Mouse (Mus musculus) mature B cell (primary cell): Measurements from ENCODE around the gene Il31.
"Not testable (repeated sequence)": the region's sequence is repeated elsewhere in the genome, so short reads cannot be mapped to it uniquely, and the experiment has no call there.

Experiments
- in situ Hi-C: fragments of 300-500 bp; cut with MboI; formaldehyde crosslinking; loops from 2 replicates; pipeline ENCODE4 v1.14.3; 2019

Il31 gene

DNA sequence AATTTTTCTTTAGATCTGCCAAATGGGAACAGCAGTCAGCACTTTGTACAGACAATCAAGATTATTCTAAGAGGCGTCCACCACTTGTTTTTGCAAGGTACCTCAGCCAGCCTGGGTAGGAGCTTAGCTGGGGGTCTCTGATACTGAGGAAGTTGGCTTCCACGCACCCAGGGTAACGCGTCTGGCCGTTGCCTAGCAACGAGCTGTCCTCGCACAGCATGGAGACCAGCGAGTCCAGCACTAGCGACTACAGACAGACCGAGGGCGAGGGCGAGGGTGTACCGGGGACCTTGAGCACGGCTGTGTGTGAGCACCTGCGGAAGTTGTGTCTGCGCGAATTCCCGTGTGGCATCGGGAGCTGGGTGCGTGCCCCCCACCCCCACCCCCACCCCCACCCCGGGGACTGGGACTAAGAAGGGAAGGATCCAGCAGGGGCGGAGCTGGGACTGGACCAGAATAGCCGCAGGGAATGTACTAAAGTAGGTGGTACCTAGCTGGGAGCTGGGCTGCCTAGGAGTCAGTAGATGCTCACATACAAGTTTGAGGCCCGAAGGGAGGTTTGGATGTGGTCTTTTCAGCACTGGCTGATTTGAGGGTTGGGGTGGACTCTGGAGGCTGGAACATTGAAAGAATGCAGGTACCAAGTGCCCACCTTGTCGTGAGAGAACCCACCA, at the start of gene Il31, which contains the start of gene Lrrc43:
Gene Il31, minus strand, starts transcription at position 378 of the 674 bp plus-strand sequence.
Gene Lrrc43, plus strand, starts transcription at position 194 of the 674 bp plus-strand sequence.
- in situ Hi-C loops, result no loop called here

GRCm38 (mm10) chr5:123533801-123534200, 44.5 kb upstream of the Il31 start:
- in situ Hi-C loops, result no loop called here

DNA sequence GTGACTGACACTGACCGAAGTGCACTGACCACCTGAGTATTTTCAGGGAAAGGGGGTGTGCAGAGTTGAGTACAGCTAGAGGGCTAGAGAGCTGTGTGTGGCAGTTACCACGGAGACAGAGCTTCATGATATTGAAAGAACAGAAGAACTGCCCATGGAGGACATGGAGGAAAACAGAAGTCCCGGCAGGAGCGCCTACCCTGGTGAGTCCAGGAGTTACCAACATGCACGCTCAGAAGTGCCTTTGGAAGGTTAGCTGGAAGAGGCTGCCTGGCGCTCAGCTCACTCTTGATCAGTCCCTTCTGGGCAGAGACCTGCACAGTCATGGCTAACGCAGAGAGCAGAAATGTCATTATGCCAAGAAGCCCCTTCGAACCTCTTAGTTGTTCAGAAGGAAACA, 40.8 kb upstream of the Il31 start:
- in situ Hi-C loops, result no loop called here

- in situ Hi-C loops, result no loop called here
Observed at GRCm38 (mm10) chr5:123528641-123529040, 39.4 kb upstream of the Il31 start.

GRCm38 (mm10) chr5:123525916-123526495, 36.7 kb upstream of the Il31 start:
- in situ Hi-C loops, result no loop called here

DNA sequence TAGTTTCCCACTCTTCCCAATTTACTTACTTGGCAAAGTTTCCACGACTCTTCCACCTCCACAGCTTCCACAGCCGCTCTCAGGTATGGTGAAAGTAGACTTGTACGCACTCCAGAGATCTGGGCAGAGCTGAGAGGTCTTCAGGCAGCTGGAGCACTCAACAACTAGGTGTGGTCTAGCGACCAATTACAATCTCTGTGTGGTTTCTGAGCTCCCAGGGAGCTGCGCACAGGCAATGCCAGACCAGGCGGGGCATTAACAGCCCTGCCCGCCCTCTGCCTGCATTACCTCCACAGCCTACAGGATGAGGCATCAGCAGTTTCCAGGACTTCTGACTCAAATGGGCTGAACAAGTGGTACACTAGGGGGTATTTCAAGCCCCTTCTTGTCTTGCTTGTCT, 36.0 kb upstream of the Il31 start, which contains the start of gene Gm49027:
Gene Gm49027, minus strand, starts transcription at position 208 of the 400 bp plus-strand sequence.
- in situ Hi-C loops, result no loop called here

DNA sequence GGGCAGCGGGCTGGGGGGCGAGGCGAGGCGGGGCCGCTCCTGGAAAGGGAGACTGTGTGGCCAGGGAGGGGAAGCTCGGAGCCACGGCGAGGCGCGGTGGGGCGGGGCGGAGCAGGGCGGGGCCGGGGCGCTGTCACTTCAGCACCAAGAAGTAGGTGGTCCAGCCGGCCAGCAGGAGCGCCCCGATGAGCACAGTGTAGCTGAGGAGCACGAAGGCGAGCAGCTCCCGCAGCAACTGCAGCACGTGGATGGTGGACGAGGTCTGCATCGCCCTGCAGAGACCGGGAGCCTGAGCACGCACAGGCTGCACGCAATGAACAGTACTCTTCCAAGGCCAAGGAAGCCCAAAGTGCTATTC, 35.1 kb upstream of the Il31 start:
- in situ Hi-C loops, result no loop called here

DNA sequence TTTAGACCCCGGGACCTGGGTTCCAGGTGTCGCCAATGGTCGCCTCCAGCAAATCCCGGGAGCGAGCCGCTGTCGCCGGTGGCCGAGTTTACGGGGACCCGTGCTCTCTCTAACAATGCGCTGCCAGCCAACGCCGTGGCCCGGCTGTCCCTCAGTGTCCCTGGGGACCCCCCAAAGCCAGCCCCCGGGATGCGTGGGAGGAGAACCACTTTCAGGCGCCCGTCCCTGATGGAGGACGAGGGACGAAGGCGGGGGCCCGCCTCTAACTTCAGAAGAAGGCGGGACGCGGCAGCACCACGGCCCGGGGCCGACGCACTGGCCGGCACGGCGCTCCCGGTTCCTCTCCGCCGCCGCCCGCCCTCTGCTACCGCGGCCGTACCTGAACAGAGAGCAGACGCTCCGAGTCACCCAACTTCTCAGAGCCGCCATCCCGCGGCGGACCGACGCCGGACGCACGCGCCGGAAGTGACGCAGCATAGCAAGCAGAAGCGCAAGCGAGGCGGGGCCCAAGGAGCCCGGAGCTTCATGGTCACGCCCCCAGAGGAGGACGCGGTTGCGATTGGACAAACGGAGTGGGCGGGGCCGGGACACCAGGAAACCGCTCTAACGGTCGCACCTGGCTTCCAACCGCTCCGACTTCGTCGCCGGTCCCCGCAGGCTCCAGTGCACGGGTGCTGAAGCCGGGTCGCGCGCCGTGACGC, 34.6 kb upstream of the Il31 start, which contains the start of gene Diablo:
Gene Diablo, minus strand, starts transcription at position 485 of the 701 bp plus-strand sequence.
- in situ Hi-C loops, result no loop called here

DNA sequence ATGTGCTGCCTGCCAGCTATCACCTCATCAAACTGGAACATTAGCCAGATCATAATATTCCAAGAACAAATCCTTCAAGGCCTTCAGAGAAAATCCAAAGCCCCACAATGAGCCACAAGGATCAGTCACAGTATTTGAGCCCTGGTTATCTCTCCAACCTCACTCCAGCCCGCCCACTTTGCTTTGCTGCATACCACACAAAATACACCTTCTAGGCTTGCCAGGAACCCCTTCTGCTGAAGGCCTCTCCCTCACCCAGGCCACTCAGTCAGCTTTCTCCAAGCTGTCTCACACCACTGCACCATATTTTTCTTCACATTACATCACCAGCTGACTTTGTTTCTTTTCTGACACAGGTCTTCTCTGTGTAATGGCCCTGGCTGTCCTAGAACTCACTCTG, 32.9 kb upstream of the Il31 start:
- in situ Hi-C loops, result no loop called here

GRCm38 (mm10) chr5:123521621-123522020, 32.3 kb upstream of the Il31 start:
- in situ Hi-C loops, result no loop called here

- in situ Hi-C loops, result no loop called here
Observed at GRCm38 (mm10) chr5:123520666-123521065, 31.4 kb upstream of the Il31 start.

- in situ Hi-C loops, result no loop called here
Observed at GRCm38 (mm10) chr5:123514871-123515270, 25.6 kb upstream of the Il31 start.

DNA sequence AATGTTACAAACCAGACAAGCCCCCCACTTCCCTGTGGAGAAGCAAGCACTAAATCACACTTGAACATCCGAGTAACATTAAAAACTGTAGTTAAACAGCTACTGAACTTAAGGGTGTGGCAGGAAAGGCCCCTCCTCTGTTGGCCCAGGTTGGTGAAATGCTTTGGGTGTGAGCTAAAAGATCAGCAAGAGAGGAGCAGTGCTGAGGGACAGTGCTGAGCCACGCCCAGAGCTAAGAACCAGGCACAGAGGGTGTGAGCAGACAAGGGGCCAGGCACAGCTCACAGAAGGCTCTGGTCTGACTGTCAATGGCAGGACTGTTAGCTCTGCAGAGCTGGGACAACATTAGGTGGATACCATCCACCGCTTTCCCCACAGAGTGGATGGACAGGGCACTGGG, 22.8 kb upstream of the Il31 start:
- in situ Hi-C loops, result no loop called here

DNA sequence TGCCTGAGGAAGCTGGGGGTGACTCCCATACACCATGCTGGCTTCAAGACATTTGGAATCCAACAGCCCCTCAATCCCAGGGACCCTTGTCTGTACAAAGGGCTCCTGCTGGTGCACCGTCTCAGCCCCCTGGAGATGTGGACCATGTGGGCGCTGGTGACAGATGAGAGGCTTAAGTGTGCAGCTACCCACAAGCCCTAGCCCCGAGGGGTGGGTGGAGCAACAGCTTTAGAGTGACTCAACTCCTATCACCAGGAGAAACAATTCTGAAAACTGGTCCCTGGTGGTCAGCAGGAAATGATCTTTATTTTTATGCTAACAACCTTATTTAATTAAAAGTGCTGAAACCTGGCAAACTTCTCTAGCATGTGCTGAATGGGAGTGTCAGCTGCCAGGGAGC, 22.1 kb upstream of the Il31 start:
- in situ Hi-C loops, result not testable (repeated sequence)

- in situ Hi-C loops, result no loop called here
Observed at GRCm38 (mm10) chr5:123510160-123510559, 20.9 kb upstream of the Il31 start, which contains the start of gene B3gnt4. Gene B3gnt4 (plus strand): TSS chr5:123510460.

- in situ Hi-C loops, result loop anchor here (10.0 kb wide), 1 partner anchor 134 kb away; no protein-coding TSS in a partner anchor
Observed at GRCm38 (mm10) chr5:123508921-123509320, 19.6 kb upstream of the Il31 start.

DNA sequence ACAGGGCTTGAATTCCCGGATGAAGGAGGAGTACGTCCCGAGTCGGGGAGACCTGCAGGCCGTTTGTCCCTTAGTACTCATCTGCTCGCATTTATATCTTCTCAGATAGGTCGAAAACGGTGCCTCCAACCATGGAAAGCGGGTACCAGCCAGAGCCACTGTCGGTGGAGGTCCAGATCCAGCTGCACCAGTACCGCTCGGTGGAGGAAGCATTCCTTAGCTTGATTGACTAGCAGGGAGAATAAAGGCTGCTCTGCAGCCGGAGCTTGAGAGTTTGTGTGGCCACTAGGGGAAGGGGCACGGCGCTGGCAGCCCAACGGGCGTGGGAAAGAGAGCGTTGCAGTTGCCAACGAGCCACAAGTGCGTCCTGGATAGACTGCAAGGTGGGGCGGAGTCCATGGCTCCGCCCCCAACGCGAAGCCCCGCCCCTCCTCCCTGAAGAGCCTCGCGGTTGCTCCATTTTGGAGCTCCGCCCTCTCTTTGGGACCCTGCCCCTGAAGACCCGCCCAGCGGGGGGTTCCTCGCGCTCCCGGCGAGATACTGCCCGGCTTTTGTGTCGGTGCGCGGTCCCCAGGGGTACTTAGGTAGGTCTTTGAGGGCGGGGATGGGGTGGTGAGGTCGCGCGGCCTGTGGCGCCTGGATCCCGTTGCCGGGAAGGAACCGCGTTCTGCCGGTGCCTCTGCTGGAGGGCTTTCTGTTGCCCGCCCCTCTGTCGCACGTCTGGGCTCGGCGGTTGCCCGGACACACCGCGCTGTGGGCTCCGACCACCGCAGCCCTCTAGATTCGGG, 18.8 kb upstream of the Il31 start:
- in situ Hi-C loops, result loop anchor here (10.0 kb wide), 1 partner anchor 133 kb away; no protein-coding TSS in a partner anchor

- in situ Hi-C loops, result loop anchor here (10.0 kb wide), 1 partner anchor 127 kb away; no protein-coding TSS in a partner anchor
Observed at GRCm38 (mm10) chr5:123501973-123502372, 12.7 kb upstream of the Il31 start.

DNA sequence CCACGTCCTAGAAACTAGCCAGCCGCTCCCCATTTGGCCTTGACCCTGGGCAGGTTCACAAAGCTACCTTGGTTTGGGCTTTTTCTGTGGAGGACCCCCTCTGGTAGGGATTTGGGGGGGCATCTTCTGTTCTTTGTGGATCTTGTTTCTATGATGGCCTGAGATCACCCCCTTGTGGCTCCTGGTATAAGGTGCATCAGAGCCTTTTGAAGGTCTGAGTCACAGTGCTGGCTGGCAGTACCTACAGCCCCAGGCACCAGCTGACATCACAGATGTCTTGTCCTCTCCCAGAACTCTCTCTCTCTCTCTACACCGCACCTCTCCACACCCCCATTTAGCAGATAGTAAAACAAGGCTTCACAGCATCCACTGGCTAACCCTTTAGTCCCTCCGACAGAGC, 10.4 kb upstream of the Il31 start:
- in situ Hi-C loops, result loop anchor here (10.0 kb wide), 1 partner anchor 125 kb away; no protein-coding TSS in a partner anchor

- in situ Hi-C loops, result no loop called here
Observed at GRCm38 (mm10) chr5:123489935-123490334, 646 bp upstream of the Il31 start.

- in situ Hi-C loops, result no loop called here
Observed at GRCm38 (mm10) chr5:123487659-123488395, 1.5 kb downstream of the Il31 start.
